Mouse (Mus musculus): ENCODE measurements around the gene Nkain4. TPM values are rescaled to one million over a fixed set of nuclear protein-coding genes. Genes with fewer than 3 reads are reported as not detected.

Gene Nkain4
- polyA plus RNA-seq, 1 experiment from 2014 or later = 20.9 TPM

GRCm38 (mm10) chr2:180895837-180896525 lies 58.5 kb downstream of the Nkain4 start:
- Histone ChIP-seq H3K4me3 (ENCODE audit: low read depth, low read length) (no peak overlapping the region), H3K36me3 (replicated peaks; ENCODE audit: control insufficient read depth, insufficient read depth, low read depth, low read length) (no peaks in the 10 kb centered on the region), H3K9ac (replicated peaks; ENCODE audit: low read length) (no peak overlapping the region), H3K4me1 (ENCODE audit: control insufficient read depth, insufficient read depth, low read length) (peaks cover 7% of the 10 kb centered on the region), H3K4me2 (ENCODE audit: low read depth, low read length) (no peak overlapping the region), H3K27me3 (ENCODE audit: control insufficient read depth, insufficient read depth, low read length) (peaks cover 38% of the 10 kb centered on the region), H3K9me3 (replicated peaks; ENCODE audit: control insufficient read depth, low read length) (no peaks in the 10 kb centered on the region), H3K27ac (replicated peaks; ENCODE audit: low read depth, low read length) (no peak overlapping the region)
- WGBS = 77% methylated on average over 11 of the region's 11 CpGs
- ATAC-seq (replicated peaks; ENCODE audit: insufficient number of reproducible peaks, low FRiP score, low TSS enrichment, low read depth) = no peak
- DNase-seq (ENCODE audit: low spot score) = no peak

- H3K9ac ChIP-seq (replicated peaks; ENCODE audit: low read length) = no peak overlapping the region
- no peak overlapping the region for H3K4me3 ChIP-seq (ENCODE audit: low read depth, low read length)
- no peak for DNase-seq (ENCODE audit: low spot score)
- H3K36me3 ChIP-seq (replicated peaks; ENCODE audit: control insufficient read depth, insufficient read depth, low read depth, low read length) = no peaks in the 10 kb centered on the region
- H3K27ac ChIP-seq (replicated peaks; ENCODE audit: low read depth, low read length) = no peak overlapping the region
- WGBS = 68% methylated on average over 3 of the region's 3 CpGs
- ATAC-seq (replicated peaks; ENCODE audit: insufficient number of reproducible peaks, low FRiP score, low TSS enrichment, low read depth) = no peak
- no peak overlapping the region for H3K4me2 ChIP-seq (ENCODE audit: low read depth, low read length)
- peaks cover 45% of the 10 kb centered on the region for H3K27me3 ChIP-seq (ENCODE audit: control insufficient read depth, insufficient read depth, low read length)
- no peaks in the 10 kb centered on the region for H3K9me3 ChIP-seq (replicated peaks; ENCODE audit: control insufficient read depth, low read length)
- H3K4me1 ChIP-seq (ENCODE audit: control insufficient read depth, insufficient read depth, low read length) = peaks cover 7% of the 10 kb centered on the region
These were observed 59.2 kb downstream of the Nkain4 start for GRCm38 (mm10) chr2:180895321-180895720.

GRCm38 (mm10) chr2:180894734-180895133 lies 59.8 kb downstream of the Nkain4 start:
- Histone ChIP-seq H3K4me2 (ENCODE audit: low read depth, low read length) (peak overlapping the region; percentile 78), H3K27ac (replicated peaks; ENCODE audit: low read depth, low read length) (peak overlapping the region; percentile 73; the same call in 1 of the 2 replicates), H3K4me3 (ENCODE audit: low read depth, low read length) (peak overlapping the region; percentile 48), H3K36me3 (replicated peaks; ENCODE audit: control insufficient read depth, insufficient read depth, low read depth, low read length) (no peaks in the 10 kb centered on the region), H3K4me1 (ENCODE audit: control insufficient read depth, insufficient read depth, low read length) (peaks cover 7% of the 10 kb centered on the region), H3K27me3 (ENCODE audit: control insufficient read depth, insufficient read depth, low read length) (peaks cover 51% of the 10 kb centered on the region), H3K9me3 (replicated peaks; ENCODE audit: control insufficient read depth, low read length) (no peaks in the 10 kb centered on the region), H3K9ac (replicated peaks; ENCODE audit: low read length) (peak overlapping the region; percentile 59)
- DNase-seq (ENCODE audit: low spot score) (peak; percentile 83), ATAC-seq (replicated peaks; ENCODE audit: insufficient number of reproducible peaks, low FRiP score, low TSS enrichment, low read depth) (0 out of 2 replicates have a peak, but pooled peaks have one; percentile 1)
- WGBS = under 1% methylated on average over 13 of the region's 13 CpGs

- 1% methylated on average over 57 of the region's 57 CpGs for WGBS
- peaks cover 7% of the 10 kb centered on the region for H3K4me1 ChIP-seq (ENCODE audit: control insufficient read depth, insufficient read depth, low read length)
- ATAC-seq (replicated peaks; ENCODE audit: insufficient number of reproducible peaks, low FRiP score, low TSS enrichment, low read depth) (peak; percentile 39), DNase-seq (ENCODE audit: low spot score) (peak; percentile 69)
- H3K27ac ChIP-seq (replicated peaks; ENCODE audit: low read depth, low read length) = peak overlapping the region; percentile 73
- H3K9me3 ChIP-seq (replicated peaks; ENCODE audit: control insufficient read depth, low read length) = no peaks in the 10 kb centered on the region
- H3K9ac ChIP-seq (replicated peaks; ENCODE audit: low read length) = peak overlapping the region; percentile 59
- H3K27me3 ChIP-seq (ENCODE audit: control insufficient read depth, insufficient read depth, low read length) = peaks cover 57% of the 10 kb centered on the region
- H3K4me2 ChIP-seq (ENCODE audit: low read depth, low read length) = peak overlapping the region; percentile 78
- H3K4me3 ChIP-seq (ENCODE audit: low read depth, low read length) = peak overlapping the region; percentile 48
- no peaks in the 10 kb centered on the region for H3K36me3 ChIP-seq (replicated peaks; ENCODE audit: control insufficient read depth, insufficient read depth, low read depth, low read length)
These were observed 60.4 kb downstream of the Nkain4 start for GRCm38 (mm10) chr2:180894029-180894623.

- Histone ChIP-seq H3K4me3 (ENCODE audit: low read depth, low read length) (peak overlapping the region; percentile 48), H3K4me1 (ENCODE audit: control insufficient read depth, insufficient read depth, low read length) (peaks cover 7% of the 10 kb centered on the region), H3K36me3 (replicated peaks; ENCODE audit: control insufficient read depth, insufficient read depth, low read depth, low read length) (no peaks in the 10 kb centered on the region), H3K4me2 (ENCODE audit: low read depth, low read length) (peak overlapping the region; percentile 78), H3K27ac (replicated peaks; ENCODE audit: low read depth, low read length) (peak overlapping the region; percentile 73), H3K9me3 (replicated peaks; ENCODE audit: control insufficient read depth, low read length) (no peaks in the 10 kb centered on the region), H3K27me3 (ENCODE audit: control insufficient read depth, insufficient read depth, low read length) (peaks cover 58% of the 10 kb centered on the region), H3K9ac (replicated peaks; ENCODE audit: low read length) (peak overlapping the region; percentile 59)
- DNase-seq (ENCODE audit: low spot score) (no peak), ATAC-seq (replicated peaks; ENCODE audit: insufficient number of reproducible peaks, low FRiP score, low TSS enrichment, low read depth) (no peak; the same call in 1 of the 2 replicates)
- under 1% methylated on average over 49 of the region's 50 CpGs for WGBS
These were observed 60.9 kb downstream of the Nkain4 start for GRCm38 (mm10) chr2:180893537-180894028.

- Histone ChIP-seq H3K36me3 (replicated peaks; ENCODE audit: control insufficient read depth, insufficient read depth, low read depth, low read length) (no peaks in the 10 kb centered on the region), H3K4me3 (ENCODE audit: low read depth, low read length) (peak overlapping the region; percentile 48), H3K4me2 (ENCODE audit: low read depth, low read length) (peak overlapping the region; percentile 78), H3K27ac (replicated peaks; ENCODE audit: low read depth, low read length) (peak overlapping the region; percentile 73), H3K9me3 (replicated peaks; ENCODE audit: control insufficient read depth, low read length) (no peaks in the 10 kb centered on the region), H3K27me3 (ENCODE audit: control insufficient read depth, insufficient read depth, low read length) (peaks cover 58% of the 10 kb centered on the region), H3K4me1 (ENCODE audit: control insufficient read depth, insufficient read depth, low read length) (peaks cover 7% of the 10 kb centered on the region), H3K9ac (replicated peaks; ENCODE audit: low read length) (peak overlapping the region; percentile 59)
- peak; percentile 52 for DNase-seq (ENCODE audit: low spot score)
- 0 out of 2 replicates have a peak, but pooled peaks have one; percentile 1 for ATAC-seq (replicated peaks; ENCODE audit: insufficient number of reproducible peaks, low FRiP score, low TSS enrichment, low read depth)
- WGBS = under 1% methylated on average over 92 of the region's 97 CpGs
These were observed 61.5 kb downstream of the Nkain4 start for GRCm38 (mm10) chr2:180892841-180893521.

- 9% methylated on average over 9 of the region's 9 CpGs for WGBS
- H3K4me3 ChIP-seq (ENCODE audit: low read depth, low read length) = peak overlapping the region; percentile 25; the same call in 1 of the 2 replicates
- H3K4me1 ChIP-seq (ENCODE audit: control insufficient read depth, insufficient read depth, low read length) = peaks cover 7% of the 10 kb centered on the region
- peaks cover 58% of the 10 kb centered on the region for H3K27me3 ChIP-seq (ENCODE audit: control insufficient read depth, insufficient read depth, low read length)
- DNase-seq (ENCODE audit: low spot score) = no peak
- H3K4me2 ChIP-seq (ENCODE audit: low read depth, low read length) = peak overlapping the region; percentile 31
- H3K36me3 ChIP-seq (replicated peaks; ENCODE audit: control insufficient read depth, insufficient read depth, low read depth, low read length) = no peaks in the 10 kb centered on the region
- no peaks in the 10 kb centered on the region for H3K9me3 ChIP-seq (replicated peaks; ENCODE audit: control insufficient read depth, low read length)
- ATAC-seq (replicated peaks; ENCODE audit: insufficient number of reproducible peaks, low FRiP score, low TSS enrichment, low read depth) = no peak
- no peak overlapping the region for H3K27ac ChIP-seq (replicated peaks; ENCODE audit: low read depth, low read length)
- H3K9ac ChIP-seq (replicated peaks; ENCODE audit: low read length) = no peak overlapping the region
These were observed 62.6 kb downstream of the Nkain4 start for GRCm38 (mm10) chr2:180891835-180892323.
